Mouse (Mus musculus) MEL (cell line): ENCODE results near the gene Dram1.

ENCODE experiments used
- BHLHE40 ChIP-seq: IDR thresholded peaks from 2 replicates; pipeline ENCODE4 v1.6.1; 2012; ENCODE audit warnings: low read depth, mild to moderate bottlenecking, inconsistent platforms, low read length, improper control_type of control experiment, borderline replicate concordance
- CHD2 ChIP-seq: IDR thresholded peaks from 2 replicates; pipeline ENCODE4 v1.6.1; 2011; ENCODE audit warnings: low read length, improper control_type of control experiment
- CTCF ChIP-seq, 3 experiments: IDR thresholded peaks in 2 of 3; conservative IDR thresholded peaks in 1 of 3; 2 replicates each; pipeline ENCODE4 v1.5.1; 2011 to 2012; ENCODE audit warnings: low read length in 3 of 3, low read depth in 2 of 3, mild to moderate bottlenecking in 2 of 3, improper control_type of control experiment in 1 of 3, inconsistent platforms in 1 of 3, mixed read lengths in 1 of 3, moderate library complexity in 1 of 3; ENCODE audit not compliant: control insufficient read depth in 1 of 3, insufficient read depth in 1 of 3, poor library complexity in 1 of 3, severe bottlenecking in 1 of 3
- HCFC1 ChIP-seq: IDR thresholded peaks from 2 replicates; pipeline ENCODE4 v1.6.1; 2012; ENCODE audit warnings: low read depth, mild to moderate bottlenecking, inconsistent platforms, low read length, improper control_type of control experiment, moderate library complexity
- POLR2A ChIP-seq, 2 experiments: IDR thresholded peaks; 2 replicates each; pipeline ENCODE4 v1.6.1; 2011 to 2012; ENCODE audit warnings: low read length in 2 of 2, mild to moderate bottlenecking in 2 of 2, control low read depth in 1 of 2, improper control_type of control experiment in 1 of 2, low read depth in 1 of 2, moderate library complexity in 1 of 2; ENCODE audit not compliant: control insufficient read depth in 1 of 2, insufficient read depth in 1 of 2, poor library complexity in 1 of 2
- POLR2AphosphoS2 ChIP-seq: IDR thresholded peaks from 2 replicates; pipeline ENCODE4 v1.6.1; 2011; ENCODE audit warnings: low read length, improper control_type of control experiment
- TAL1 ChIP-seq: IDR thresholded peaks from 2 replicates; pipeline ENCODE4 v1.6.1; 2012; ENCODE audit warnings: mild to moderate bottlenecking, inconsistent platforms, low read length, moderate library complexity, mixed read lengths
- TCF12 ChIP-seq: IDR thresholded peaks from 2 replicates; pipeline ENCODE4 v1.6.1; 2014; ENCODE audit warnings: low read depth, mild to moderate bottlenecking, inconsistent platforms, low read length, improper control_type of control experiment, moderate library complexity
- ZC3H11A ChIP-seq: IDR thresholded peaks from 2 replicates; pipeline ENCODE4 v1.6.1; 2012; ENCODE audit warnings: low read depth, mild to moderate bottlenecking, inconsistent platforms, low read length, improper control_type of control experiment
- ZNF384 ChIP-seq: IDR thresholded peaks from 2 replicates; pipeline ENCODE4 v1.6.1; 2012; ENCODE audit warnings: low read depth, mild to moderate bottlenecking, inconsistent platforms, low read length, improper control_type of control experiment

GRCm38 (mm10) chr10:88318179-88318578 lies 60.7 kb downstream of the Dram1 start:
- TF ChIP-seq POLR2A (IDR thresholded peaks at IDR 0.05; ENCODE audit: control insufficient read depth in 1 of 2, insufficient read depth in 1 of 2, low read depth in 1 of 2, low read length in 2 of 2, poor library complexity in 1 of 2) (no peak), CHD2 (no peak), POLR2AphosphoS2 (no peak), CTCF (IDR thresholded peaks at IDR 0.05 in 2 of 3, conservative IDR thresholded peaks at IDR 0.05 in 1 of 3; ENCODE audit: control insufficient read depth in 1 of 3, insufficient read depth in 1 of 3, low read depth in 2 of 3, low read length in 3 of 3, poor library complexity in 1 of 3, severe bottlenecking in 1 of 3) (no peak), TAL1 (no peak), BHLHE40 (no peak), ZNF384 (no peak), ZC3H11A (no peak), TCF12 (no peak), HCFC1 (no peak)
